Mouse (Mus musculus) bone marrow, adult 2 months (tissue): ENCODE results near the gene Dapl1.

Experiments used
- CTCF ChIP-seq: fragments of 200-500 bp; IDR thresholded peaks from 2 replicates; pipeline ENCODE4 v1.5.1; 2011; ENCODE audit warnings: low read length, control low read depth; ENCODE audit not compliant: control insufficient read depth, insufficient read depth
- POLR2A ChIP-seq: fragments of 200-500 bp; IDR thresholded peaks from 2 replicates; pipeline ENCODE4 v1.6.1; 2011; ENCODE audit warnings: low read depth, mild to moderate bottlenecking, control low read depth, low read length, borderline replicate concordance; ENCODE audit not compliant: control insufficient read depth

DNA sequence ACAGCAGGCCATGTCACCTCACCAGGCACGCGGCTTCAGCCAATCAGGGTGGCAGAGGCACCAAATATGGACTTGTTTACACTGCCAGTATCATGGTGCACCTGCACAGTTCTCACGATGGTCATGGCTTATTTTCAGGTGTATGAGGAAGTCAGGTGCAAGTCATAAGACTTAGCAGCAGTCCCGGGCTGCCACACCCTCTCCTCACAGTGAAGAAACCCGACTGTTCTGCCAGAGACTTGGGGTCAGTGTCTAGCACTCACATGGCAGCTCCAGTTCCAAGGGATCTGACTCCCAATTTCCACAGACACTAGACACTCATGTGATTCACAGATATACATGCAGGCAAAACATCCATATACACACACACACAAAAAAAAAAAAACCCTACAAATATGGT is 18.1 kb upstream of the Dapl1 start:
- TF ChIP-seq CTCF (no peak), POLR2A (no peak)
